Mouse (Mus musculus): ENCODE measurements at regions not wholly inside any gene's neighbourhood (a gene's known extent, or its start where the extent isn't known, plus 50 kb on each side); places are given as distances from the start of the nearest gene placed in this dataset.

DNA sequence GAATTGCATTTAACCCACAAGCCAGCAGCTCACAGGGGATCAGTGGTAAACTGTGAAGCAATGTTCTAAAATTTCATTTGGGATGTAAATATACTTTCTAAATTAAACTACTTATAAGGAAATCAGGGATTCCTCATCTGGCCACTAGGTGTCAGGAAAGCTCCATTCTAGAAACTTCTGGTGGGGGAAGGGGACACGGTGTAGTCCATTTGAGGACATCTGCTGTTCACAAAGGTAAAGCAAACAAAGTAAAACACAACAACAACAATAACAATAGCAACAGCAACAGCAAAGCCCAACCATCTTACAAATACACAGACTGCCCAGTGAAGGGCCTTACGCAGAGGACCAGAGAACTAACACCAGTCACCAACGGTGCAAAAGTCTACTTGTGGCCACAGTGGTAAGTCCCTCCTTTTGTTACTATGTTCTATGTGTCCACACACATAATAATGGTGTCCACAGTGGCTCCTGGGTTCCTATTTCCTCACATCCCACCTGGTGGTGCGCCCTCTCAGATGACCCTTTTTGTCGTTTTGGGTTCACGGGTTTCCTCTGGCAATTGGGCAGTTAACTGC is 105.9 kb upstream of the Fam241a start:
- in situ Hi-C loops (cut with MboI; ENCODE audit: low pct_ligation_motif_present, low pct_unique_long_range_greater_than_20kb, low sequenced_read_pairs) = no loop called here
- Histone ChIP-seq H3K9me3 (replicated peaks; ENCODE audit: low read length) (peaks cover 2% of the 10 kb centered on the region), H3K4me1 (ENCODE audit: control insufficient read depth in 1 of 2, insufficient read depth in 2 of 2) (peaks cover 0 to 3% of the 10 kb centered on the region in 2 experiments; a peak in 2 of 4 replicates), H3K4me2 (ENCODE audit: insufficient read depth, low read depth, poor library complexity, severe bottlenecking) (no peak overlapping the region), H3K27me3 (replicated peaks) (no peaks in the 10 kb centered on the region), H3K79me2 (replicated peaks; ENCODE audit: control insufficient read depth, extremely low read depth, insufficient read depth, poor library complexity, severe bottlenecking) (no peaks in the 10 kb centered on the region), H3K4me3 (replicated peaks in 1 of 3; ENCODE audit: low read depth in 2 of 3, low read length in 2 of 3, poor library complexity in 1 of 3) (no peak overlapping the region), H3K36me3 (replicated peaks in 1 of 2; ENCODE audit: control insufficient read depth in 1 of 2, insufficient read depth in 1 of 2, low read length in 1 of 2) (no peaks in the 10 kb centered on the region), H3K9ac (ENCODE audit: insufficient read depth, low read depth) (no peak overlapping the region), H3K27ac (ENCODE audit: insufficient read depth, low read depth) (no peak overlapping the region)
- TF ChIP-seq RAD21 (IDR thresholded peaks at IDR 0.05; ENCODE audit: low read depth, low read length) (peak; percentile 90), SMC3 (IDR thresholded peaks at IDR 0.05; ENCODE audit: low read depth, low read length) (peak; percentile 64), KAT2A (IDR thresholded peaks at IDR 0.05; ENCODE audit: insufficient replicate concordance, low read length) (no peak), POLR2A (IDR thresholded peaks at IDR 0.05; ENCODE audit: low read depth, low read length) (no peak), CTCF (conservative IDR thresholded peaks at IDR 0.05 in 1 of 2, IDR thresholded peaks at IDR 0.05 in 1 of 2; ENCODE audit: low read depth in 2 of 2, low read length in 2 of 2) (peak; percentile 67 to 84; a peak in 3 of 4 replicates), CHD2 (IDR thresholded peaks at IDR 0.05; ENCODE audit: low read length) (peak; percentile 85)
- dilution Hi-C loops (cut with MboI; ENCODE audit: extremely low pct_ligation_motif_present, extremely low pct_unique_long_range_greater_than_20kb, low sequenced_read_pairs) = no loop called here
- DNase-seq (ENCODE audit: extremely low read depth) = peak; percentile 38

- in situ Hi-C loops (cut with MboI; ENCODE audit: low pct_ligation_motif_present, low pct_unique_long_range_greater_than_20kb, low sequenced_read_pairs) = no loop called here
- dilution Hi-C loops (cut with MboI; ENCODE audit: extremely low pct_ligation_motif_present, extremely low pct_unique_long_range_greater_than_20kb, low sequenced_read_pairs) = no loop called here
Measured at GRCm38 (mm10) chr3:127995678-127996077, 99.6 kb upstream of the Fam241a start.

DNA sequence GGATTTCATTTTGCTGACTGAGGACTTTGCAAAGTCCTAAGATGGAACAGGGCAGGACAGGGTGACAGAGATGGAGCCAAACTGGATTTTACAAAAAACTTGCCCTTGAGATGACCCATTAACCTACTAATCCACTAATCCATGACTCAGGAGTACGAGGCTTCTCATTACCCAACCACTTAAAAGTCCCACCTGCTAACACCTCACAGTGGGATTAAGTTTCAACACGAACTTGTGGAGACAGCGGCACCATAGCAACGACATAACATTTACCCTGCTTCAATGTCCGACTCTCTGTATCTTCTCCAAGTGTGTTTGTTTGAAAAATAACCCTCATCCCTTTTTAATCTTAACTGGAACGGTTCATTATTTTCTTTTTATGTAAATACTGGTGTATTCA is 91.5 kb upstream of the Fam241a start:
- Histone ChIP-seq H3K9me3 (replicated peaks; ENCODE audit: low read length) (no peaks in the 10 kb centered on the region), H3K79me2 (replicated peaks; ENCODE audit: control insufficient read depth, extremely low read depth, insufficient read depth, poor library complexity, severe bottlenecking) (no peaks in the 10 kb centered on the region), H3K27ac (ENCODE audit: insufficient read depth, low read depth) (no peak overlapping the region), H3K36me3 (replicated peaks in 1 of 2; ENCODE audit: control insufficient read depth in 1 of 2, insufficient read depth in 1 of 2, low read length in 1 of 2) (no peaks in the 10 kb centered on the region), H3K4me1 (ENCODE audit: control insufficient read depth in 1 of 2, insufficient read depth in 2 of 2) (no peaks in the 10 kb centered on the region), H3K9ac (ENCODE audit: insufficient read depth, low read depth) (no peak overlapping the region), H3K4me2 (ENCODE audit: insufficient read depth, low read depth, poor library complexity, severe bottlenecking) (no peak overlapping the region), H3K27me3 (replicated peaks) (no peaks in the 10 kb centered on the region), H3K4me3 (replicated peaks in 1 of 3; ENCODE audit: low read depth in 2 of 3, low read length in 2 of 3, poor library complexity in 1 of 3) (no peak overlapping the region)
- dilution Hi-C loops (cut with MboI; ENCODE audit: extremely low pct_ligation_motif_present, extremely low pct_unique_long_range_greater_than_20kb, low sequenced_read_pairs) (no loop called here), in situ Hi-C loops (cut with MboI; ENCODE audit: low pct_ligation_motif_present, low pct_unique_long_range_greater_than_20kb, low sequenced_read_pairs) (no loop called here)
- no peak for DNase-seq (ENCODE audit: extremely low read depth)
- TF ChIP-seq ZNF384 (IDR thresholded peaks at IDR 0.05; ENCODE audit: low read depth, low read length) (no peak), MAZ (IDR thresholded peaks at IDR 0.05; ENCODE audit: low read depth, low read length) (no peak), ZMIZ1 (IDR thresholded peaks at IDR 0.05; ENCODE audit: low read depth, low read length) (no peak), GABPA (IDR thresholded peaks at IDR 0.05; ENCODE audit: insufficient replicate concordance, low read depth, low read length) (no peak), ETS1 (conservative IDR thresholded peaks at IDR 0.05; ENCODE audit: low read depth, low read length) (no peak), POLR2A (IDR thresholded peaks at IDR 0.05; ENCODE audit: low read depth, low read length) (no peak), UBTF (IDR thresholded peaks at IDR 0.05; ENCODE audit: low read depth, low read length) (no peak), SIN3A (IDR thresholded peaks at IDR 0.05; ENCODE audit: low read length) (no peak), MEF2A (IDR thresholded peaks at IDR 0.05; ENCODE audit: borderline replicate concordance, low read depth, low read length) (no peak), HCFC1 (IDR thresholded peaks at IDR 0.05; ENCODE audit: low read depth, low read length) (no peak), NELFE (IDR thresholded peaks at IDR 0.05; ENCODE audit: low read depth, low read length) (no peak), MAFK (IDR thresholded peaks at IDR 0.05; ENCODE audit: insufficient replicate concordance, low read length) (no peak), E2F4 (IDR thresholded peaks at IDR 0.05; ENCODE audit: insufficient replicate concordance, low read depth, low read length) (no peak), NRF1 (IDR thresholded peaks at IDR 0.05; ENCODE audit: low read depth, low read length) (no peak), PAX5 (IDR thresholded peaks at IDR 0.05; ENCODE audit: low read length) (no peak), CHD1 (IDR thresholded peaks at IDR 0.05; ENCODE audit: low read depth, low read length) (no peak), ELF1 (IDR thresholded peaks at IDR 0.05; ENCODE audit: low read depth, low read length) (no peak), BHLHE40 (IDR thresholded peaks at IDR 0.05; ENCODE audit: low read depth, low read length) (no peak)

More at GRCm38 (mm10) chr3:127995678-127996077, 99.6 kb upstream of the Fam241a start:
- Histone ChIP-seq H3K4me1 (ENCODE audit: control insufficient read depth in 1 of 2, insufficient read depth in 2 of 2) (no peaks in the 10 kb centered on the region), H3K4me3 (replicated peaks in 1 of 3; ENCODE audit: low read depth in 2 of 3, low read length in 2 of 3, poor library complexity in 1 of 3) (no peak overlapping the region), H3K79me2 (replicated peaks; ENCODE audit: control insufficient read depth, extremely low read depth, insufficient read depth, poor library complexity, severe bottlenecking) (no peaks in the 10 kb centered on the region), H3K27ac (ENCODE audit: insufficient read depth, low read depth) (no peak overlapping the region), H3K27me3 (replicated peaks) (no peaks in the 10 kb centered on the region), H3K4me2 (ENCODE audit: insufficient read depth, low read depth, poor library complexity, severe bottlenecking) (peak overlapping the region; percentile 50; the same call in 1 of the 2 replicates), H3K9me3 (replicated peaks; ENCODE audit: low read length) (peaks cover 2% of the 10 kb centered on the region), H3K36me3 (replicated peaks in 1 of 2; ENCODE audit: control insufficient read depth in 1 of 2, insufficient read depth in 1 of 2, low read length in 1 of 2) (no peaks in the 10 kb centered on the region), H3K9ac (ENCODE audit: insufficient read depth, low read depth) (no peak overlapping the region)
- no peak for TF ChIP-seq MXI1 (IDR thresholded peaks at IDR 0.05; ENCODE audit: low read depth, low read length)
- TF ChIP-seq E2F4 (IDR thresholded peaks at IDR 0.05; ENCODE audit: insufficient replicate concordance, low read depth, low read length) = no peak
- TF ChIP-seq CHD1 (IDR thresholded peaks at IDR 0.05; ENCODE audit: low read depth, low read length) = no peak
- no peak for TF ChIP-seq CTCF (conservative IDR thresholded peaks at IDR 0.05 in 1 of 2, IDR thresholded peaks at IDR 0.05 in 1 of 2; ENCODE audit: low read depth in 2 of 2, low read length in 2 of 2)
- no peak for TF ChIP-seq JUN (IDR thresholded peaks at IDR 0.05; ENCODE audit: insufficient read depth, low read depth, low read length)
- TF ChIP-seq KAT2A (IDR thresholded peaks at IDR 0.05; ENCODE audit: insufficient replicate concordance, low read length) = no peak
- TF ChIP-seq TBP (conservative IDR thresholded peaks at IDR 0.05; ENCODE audit: low read depth, low read length) = no peak
- no peak for TF ChIP-seq MEF2A (IDR thresholded peaks at IDR 0.05; ENCODE audit: borderline replicate concordance, low read depth, low read length)
- TF ChIP-seq RAD21 (IDR thresholded peaks at IDR 0.05; ENCODE audit: low read depth, low read length) = no peak
- DNase-seq (ENCODE audit: extremely low read depth) = no peak
